Mouse (Mus musculus): ENCODE results near the gene Rad51b.
A peak's percentile ranks its signal among the peaks of the same experiment; 100 is the strongest.

Gene Rad51b

DNA sequence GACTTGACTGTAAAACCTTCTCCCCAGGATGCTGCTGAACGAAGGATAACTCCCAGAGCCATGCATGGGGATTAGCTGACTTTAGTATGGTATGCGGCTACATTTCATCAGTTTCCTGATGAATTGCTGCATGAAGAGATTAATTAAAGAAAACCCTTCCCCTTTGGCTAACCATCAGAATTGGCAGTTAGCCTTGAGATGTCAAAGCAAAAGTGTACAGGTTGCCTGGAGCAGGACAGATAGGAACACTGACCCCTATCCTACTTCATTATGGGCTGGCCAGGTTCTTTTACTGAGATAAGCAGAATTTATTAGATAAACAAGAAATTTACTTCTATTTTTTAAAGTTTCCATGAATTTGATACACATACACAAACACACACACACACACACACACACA is 85.3 kb downstream of the Rad51b start:
- no peak for DNase-seq

DNA sequence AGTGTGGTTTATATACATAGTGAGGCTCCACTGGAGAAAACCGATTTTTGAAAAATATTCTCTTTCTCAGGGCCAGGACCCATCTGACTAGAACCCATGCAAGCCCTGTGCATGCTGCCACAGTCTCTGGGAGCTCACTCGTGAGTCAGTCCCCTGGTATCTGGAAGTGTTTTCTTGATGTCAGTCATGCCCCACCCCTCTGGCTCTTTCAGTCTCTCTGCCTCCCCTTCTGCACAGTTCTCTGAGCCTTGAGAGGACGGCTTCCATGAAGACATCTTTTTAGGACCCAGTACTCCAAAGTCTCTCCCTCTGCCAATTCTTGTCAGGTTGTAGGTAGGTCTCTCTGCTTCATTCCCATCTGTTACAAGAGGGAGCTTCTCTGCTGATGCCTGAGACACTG is 86.5 kb downstream of the Rad51b start:
- no peak for DNase-seq

DNA sequence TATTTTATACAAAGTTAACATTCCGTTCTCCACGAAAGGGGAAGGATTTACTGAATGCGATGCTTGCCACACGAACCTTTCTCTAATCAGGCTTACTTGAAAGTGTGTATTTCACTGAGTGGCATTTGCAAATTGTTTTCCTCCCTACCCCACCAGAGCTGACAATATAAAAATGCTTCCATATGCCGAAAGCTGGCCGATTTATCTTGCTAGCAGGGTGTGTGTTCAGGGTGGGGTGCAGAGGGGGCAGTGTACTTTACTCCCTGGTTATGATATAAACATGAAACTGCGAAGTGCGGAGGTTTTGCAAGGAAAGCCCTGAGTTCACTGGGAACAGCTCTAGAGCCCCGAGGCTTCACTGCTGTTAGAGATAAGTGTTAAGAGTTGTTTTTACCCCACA is 87.7 kb downstream of the Rad51b start:
- DNase-seq = no peak

- DNase-seq = no peak
Measured at GRCm38 (mm10) chr12:79385199-79385598, 88.1 kb downstream of the Rad51b start.

DNA sequence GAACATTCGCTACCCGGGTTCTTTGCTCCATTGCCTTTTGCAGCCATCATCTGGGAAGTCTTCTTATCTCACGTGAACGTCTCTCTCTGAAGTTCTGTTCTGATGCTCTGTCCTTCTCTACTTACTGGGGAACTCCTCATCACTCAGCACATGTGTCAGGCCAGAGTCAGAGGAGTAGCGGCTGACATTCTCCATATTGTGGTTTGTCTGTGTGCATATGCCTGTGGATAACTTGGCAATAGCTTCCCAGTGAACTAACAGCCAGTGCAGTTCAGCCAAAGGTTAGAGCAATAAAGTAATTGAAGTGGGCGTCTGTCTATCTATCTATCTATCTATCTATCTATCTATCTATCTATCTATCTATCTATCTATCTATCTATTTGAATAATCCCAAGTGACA is 90.8 kb downstream of the Rad51b start:
- no peak for DNase-seq

DNA sequence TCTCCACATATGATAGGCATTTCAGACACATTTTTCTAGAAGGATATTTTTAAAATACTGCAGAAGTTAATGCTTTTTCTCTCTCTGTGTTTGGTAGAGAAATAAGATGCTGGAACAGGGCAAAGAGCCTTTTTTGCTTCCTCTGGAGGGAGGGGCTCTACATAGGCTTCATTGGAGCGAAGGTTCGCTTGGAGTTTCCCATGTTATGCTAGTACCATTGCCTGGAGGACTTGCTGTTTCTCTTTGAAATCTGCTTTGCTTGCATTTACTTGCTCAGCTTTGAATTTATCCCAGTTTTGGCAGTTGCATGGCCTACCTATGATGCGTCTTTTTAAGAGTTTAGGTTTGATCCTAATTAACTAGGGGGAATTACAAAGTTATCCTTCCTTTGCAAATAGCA is 92.2 kb downstream of the Rad51b start:
- DNase-seq = no peak

DNA sequence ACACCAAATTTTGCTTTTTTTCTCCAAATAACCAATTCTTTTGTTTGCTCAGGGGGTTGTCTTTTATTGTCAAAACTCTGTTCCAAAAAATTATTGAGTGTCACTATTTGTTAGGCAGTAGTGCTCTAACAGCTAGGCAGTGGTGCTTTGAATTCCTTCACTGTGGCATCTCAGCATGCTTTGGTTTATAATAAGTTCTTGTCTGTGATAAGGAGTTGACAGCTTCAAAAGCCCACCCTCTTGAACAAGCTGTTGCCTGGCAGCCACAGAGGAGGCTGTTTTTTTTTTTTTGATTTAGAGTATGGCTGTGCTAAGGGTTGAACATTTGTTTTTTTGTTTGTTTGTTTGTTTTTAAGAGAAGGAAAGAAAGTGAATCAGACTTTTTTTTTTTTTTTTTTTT is 92.9 kb downstream of the Rad51b start:
- no peak for DNase-seq

- DNase-seq = no peak
Measured at GRCm38 (mm10) chr12:79393636-79394035, 96.6 kb downstream of the Rad51b start.

GRCm38 (mm10) chr12:79403992-79404391 is 106.9 kb downstream of the Rad51b start:
- no peak for DNase-seq

DNA sequence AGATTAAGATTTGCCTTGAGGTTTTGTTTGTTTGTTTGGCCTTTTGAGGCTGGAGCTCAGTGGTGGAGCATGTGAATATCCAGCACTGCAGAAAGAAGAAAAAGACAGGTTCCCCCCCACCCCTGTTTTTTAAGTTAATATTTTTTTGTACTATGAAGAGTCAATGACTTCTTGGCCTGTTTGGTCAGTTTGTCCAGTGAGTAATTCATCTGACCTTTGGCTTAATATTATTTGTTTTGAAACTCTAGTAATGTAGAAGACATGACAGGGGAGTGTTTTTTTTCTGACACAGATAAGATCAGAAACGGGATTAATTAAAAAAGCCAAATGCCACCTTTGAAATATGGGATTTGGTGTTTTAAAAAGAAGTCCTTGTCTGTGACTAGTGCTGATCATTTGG is 107.4 kb downstream of the Rad51b start:
- DNase-seq = no peak

DNA sequence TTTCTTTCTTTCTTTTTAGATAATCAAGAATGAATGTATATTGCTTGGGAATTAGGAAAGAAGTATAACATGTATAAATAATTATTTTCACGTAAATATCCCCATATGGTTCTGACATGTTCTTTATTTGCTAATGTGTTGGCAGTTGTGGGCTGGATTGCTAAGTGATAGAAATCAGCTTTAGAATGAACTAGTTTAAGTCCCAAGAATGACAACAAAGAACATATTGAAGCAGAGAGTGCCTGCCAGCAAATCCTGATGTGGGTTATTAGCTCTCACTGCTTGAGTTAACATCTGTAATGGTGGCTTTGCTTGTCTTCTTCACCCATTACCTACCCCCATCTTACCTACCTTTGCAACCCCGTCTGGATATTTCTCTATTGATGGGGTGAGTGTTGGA is 111.6 kb downstream of the Rad51b start:
- DNase-seq = no peak

GRCm38 (mm10) chr12:79409126-79409860 is 112.2 kb downstream of the Rad51b start:
- DNase-seq = no peak

GRCm38 (mm10) chr12:79412894-79413507 is 115.9 kb downstream of the Rad51b start:
- DNase-seq = peak in 1 of 2 experiments; percentile 5

- no peak for DNase-seq
Measured at GRCm38 (mm10) chr12:79417360-79417759, 120.3 kb downstream of the Rad51b start.

DNA sequence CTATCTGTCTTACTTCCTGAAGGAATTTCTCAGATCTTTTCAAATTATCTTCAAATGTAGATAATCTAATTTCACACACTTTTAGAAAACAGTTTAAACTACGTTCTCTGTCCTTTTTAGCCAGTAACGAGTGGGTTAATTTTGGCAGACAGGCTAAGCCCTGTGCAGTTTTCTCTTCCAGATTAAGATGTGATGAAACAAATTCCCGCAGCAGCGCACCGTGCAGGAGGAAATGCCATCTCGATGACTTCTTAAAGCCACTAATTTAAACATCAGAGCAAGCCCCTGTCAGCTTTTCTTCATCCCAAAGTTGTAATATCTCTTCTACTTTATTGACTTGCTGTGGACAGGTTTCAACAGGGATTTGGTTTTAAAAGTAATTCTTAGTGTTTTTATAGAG is 123.5 kb downstream of the Rad51b start:
- DNase-seq = no peak

DNA sequence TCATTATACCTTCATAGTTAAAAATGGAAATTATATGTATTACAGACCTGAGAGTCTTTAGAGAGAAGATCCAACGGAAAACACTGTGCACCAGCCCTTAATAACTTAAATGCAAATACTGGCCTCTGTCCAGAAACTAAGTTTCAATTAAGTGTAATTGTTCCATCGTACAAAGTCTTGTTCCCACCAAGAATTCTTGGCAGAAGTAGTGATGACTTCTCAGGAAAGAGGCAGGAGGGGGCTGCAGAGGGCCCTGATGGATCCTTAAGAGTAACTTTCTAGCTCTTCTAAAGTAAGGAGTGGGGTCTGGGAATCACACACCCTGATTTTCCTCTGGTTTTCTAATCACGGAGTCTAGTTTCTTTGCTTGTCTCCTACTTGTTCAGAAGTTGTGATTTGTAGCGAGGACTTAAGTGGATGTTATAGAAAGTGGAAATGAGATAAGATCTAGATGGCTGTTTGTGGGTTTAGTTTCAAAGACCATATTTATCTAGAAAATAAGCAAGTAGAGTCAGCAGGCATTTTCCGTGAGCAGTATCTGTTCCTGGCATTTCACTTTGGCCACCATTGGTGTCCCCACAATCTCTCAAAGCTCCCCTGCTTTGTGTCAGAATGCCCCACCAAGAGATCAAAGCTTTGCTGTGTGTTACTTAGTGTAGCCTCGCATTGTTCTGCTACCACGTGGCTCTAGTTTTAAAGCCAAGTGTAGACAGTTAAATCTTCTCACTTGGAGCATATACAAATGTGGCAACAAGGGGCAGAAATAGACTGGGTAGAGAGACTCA is 132.6 kb downstream of the Rad51b start:
- DNase-seq = no peak

DNA sequence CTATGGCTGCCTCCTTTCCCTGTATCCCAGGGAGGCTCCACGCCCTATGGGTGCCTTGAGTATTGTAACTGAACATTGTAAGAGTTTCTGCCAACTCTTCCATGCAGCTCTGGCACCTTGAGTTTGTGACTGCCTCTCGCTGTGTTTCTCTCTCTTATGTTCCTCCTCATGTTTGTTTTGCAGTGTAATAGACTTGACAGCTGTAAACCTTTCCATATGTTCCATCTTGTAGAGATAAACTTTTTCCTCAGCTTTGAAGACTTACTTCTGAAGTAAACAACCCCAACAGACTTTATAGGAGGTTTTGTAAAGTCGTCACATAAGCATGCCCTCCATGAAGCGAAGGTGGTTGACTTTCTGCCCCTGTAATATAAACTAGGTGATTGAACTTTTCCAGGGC is 134.1 kb downstream of the Rad51b start:
- DNase-seq = no peak

DNA sequence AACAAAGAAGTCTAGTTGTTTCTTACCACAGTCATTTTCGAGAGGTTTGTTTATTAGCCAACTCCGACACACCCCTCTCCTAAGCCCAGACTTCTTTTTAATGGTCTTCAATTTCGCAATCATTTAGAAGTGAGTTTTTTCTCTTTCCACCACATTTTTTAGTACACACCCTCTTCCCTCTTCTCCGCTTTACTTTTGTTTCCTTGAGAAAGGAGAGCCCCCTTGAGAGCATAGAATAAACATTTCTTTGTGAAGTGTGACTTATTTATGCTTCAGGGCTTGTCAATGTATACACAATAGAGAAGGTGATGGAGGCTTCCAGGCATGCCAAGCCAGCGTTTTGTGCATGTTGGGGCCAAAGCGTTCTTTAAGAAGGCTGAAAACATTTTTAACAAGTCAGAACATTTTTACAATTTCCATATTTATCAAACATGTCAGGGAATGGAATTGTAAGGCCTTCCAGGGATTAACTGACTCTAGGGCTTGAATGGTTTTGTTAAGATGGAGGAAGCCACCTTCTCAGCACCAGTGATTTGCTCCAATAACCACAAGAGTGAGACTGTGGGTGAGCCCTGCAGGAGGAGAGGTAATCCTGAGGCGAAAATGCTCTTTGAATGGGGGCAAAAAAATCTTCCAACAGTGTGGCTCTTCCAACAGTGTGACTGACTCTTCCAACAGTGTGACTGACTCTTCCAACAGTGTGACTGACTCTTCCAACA is 136.8 kb downstream of the Rad51b start:
- DNase-seq = no peak

GRCm38 (mm10) chr12:79435474-79435873 is 138.4 kb downstream of the Rad51b start:
- DNase-seq = no peak

DNA sequence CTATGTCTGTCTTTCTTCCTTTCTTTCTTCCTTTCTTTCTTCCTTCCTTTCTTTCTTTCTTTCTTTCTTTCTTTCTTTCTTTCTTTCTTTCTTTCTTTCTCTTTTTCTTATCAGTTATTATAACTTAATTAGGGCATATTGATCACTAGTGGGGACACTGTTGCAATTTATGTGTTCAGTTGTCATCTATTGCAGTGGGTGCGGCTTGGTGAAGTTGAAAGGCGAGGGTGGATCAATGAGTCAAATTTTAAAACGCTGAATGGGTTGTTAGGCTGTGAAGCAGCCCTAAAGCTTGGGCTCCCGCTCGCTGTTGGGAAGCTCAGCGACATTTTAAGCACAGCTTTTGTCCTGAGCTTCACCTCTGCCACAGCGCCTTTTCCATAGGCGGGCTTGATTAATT is 139.0 kb downstream of the Rad51b start:
- DNase-seq = no peak

- DNase-seq = no peak
Measured at GRCm38 (mm10) chr12:79436892-79437291, 139.8 kb downstream of the Rad51b start.

DNA sequence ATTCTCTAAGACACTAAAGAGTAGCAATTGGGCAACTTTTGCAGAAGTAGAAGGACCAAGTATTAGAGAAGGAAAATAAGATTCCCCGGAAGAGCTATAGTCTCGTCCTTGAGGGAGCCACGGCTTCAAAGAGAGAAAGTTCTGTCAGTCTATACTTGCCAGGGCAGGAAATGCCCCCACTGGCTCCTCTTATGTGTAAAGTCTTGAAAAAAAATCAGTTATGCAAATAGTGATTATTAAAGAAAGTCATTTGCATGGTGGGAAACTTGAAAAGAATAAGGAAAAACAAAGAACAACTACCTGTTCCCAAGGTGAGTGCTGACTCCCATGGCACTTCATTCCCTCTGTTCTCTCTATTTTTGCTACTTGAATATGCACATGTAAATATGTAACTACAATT is 140.5 kb downstream of the Rad51b start:
- no peak for DNase-seq

GRCm38 (mm10) chr12:79439961-79440360 is 142.9 kb downstream of the Rad51b start:
- no peak for DNase-seq

Data from kidney, postnatal 36 days (tissue).